Mouse (Mus musculus) gonadal fat pad, adult 2 months (tissue): ENCODE results near the gene Tcf15. TPM values are rescaled to one million over a fixed set of nuclear protein-coding genes. Genes with fewer than 3 reads are reported as not detected.

Experiments
- DNase-seq: peaks from one replicate; pipeline ENCODE4 v3.0.0-alpha.2; 2012; ENCODE audit warnings: low read depth
- polyA plus RNA-seq: library from polyadenylated mRNA; depleted of rRNA; stranded (reverse); fragments of >200 nt; gene quantifications from 2 replicates; pipeline ENCODE4 v1.2.3, GENCODE M21; 2012; rRNA removed

Tcf15 gene
- polyA plus RNA-seq, 1 experiment: 23.0 TPM

GRCm38 (mm10) chr2:152169377-152169776, 26.0 kb downstream of the Tcf15 start:
- DNase-seq: no peak

DNA sequence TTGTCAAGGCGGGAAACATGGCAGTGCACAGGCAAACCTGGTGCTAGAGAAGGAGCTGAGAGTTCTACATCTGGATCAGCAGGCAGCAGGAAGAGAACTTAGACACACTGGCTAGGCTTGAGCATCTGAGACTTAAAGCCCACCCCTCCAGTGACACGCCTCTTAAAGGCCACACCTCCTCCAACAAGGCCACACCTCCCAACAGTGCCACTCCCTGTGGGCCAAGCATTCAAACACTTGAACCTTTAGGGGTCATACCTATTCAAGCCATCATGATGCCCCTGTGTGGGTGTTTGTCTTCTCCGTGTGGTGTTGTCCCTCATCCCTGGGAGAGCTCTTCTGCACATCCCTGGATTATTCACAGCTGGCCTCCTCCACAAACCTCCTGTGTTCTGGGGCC, 31.5 kb downstream of the Tcf15 start:
- DNase-seq: no peak

- no peak for DNase-seq
Observed at GRCm38 (mm10) chr2:152176659-152177058, 33.3 kb downstream of the Tcf15 start.

DNA sequence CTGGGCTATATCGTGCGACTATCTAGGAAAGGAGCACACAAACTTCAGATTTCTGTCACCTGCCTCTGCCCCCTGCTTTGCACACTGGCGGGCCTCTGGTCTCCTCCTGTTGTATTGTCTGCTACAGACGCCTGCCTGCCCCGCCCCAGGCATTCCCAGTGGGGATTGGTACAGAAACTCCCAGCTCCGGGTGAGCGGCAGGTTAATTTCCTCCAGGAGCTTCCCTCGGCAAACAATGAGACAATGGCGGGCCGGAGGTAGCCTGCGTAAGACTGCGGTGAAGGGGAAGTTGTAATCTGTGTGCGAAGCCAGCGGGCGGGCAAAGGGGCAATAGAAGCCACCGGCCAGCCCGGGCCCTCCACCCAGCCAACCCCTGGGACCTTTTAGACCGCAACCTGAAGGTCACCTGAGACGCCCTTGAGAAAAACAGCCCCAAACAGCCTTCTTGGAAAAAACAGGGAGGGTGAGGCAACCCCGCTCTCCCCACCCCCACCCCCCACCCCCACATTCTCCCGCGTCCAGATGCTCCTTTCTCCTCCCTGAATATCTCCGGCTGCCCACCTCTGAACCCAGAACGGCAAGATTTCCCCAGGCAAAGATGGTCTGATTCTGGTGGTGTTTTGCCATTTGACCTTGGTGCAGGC, 33.9 kb downstream of the Tcf15 start:
- DNase-seq: no peak

DNA sequence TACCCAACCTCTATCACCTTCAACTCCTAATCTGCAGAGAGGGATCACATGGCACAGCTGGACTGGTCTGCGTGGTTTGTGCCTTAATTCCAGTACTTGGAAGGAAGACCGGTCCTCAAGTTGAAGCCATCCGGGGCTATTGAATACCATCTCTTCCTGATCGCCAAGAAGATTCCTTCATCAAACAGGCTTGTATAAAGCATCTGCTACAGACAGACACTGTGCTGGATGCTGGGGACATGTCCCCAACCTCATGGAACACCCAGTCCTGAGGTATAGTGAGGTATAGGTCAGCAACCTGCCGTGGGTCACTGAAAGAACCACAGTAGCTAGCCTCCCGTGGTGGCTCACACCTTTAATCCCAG, 34.4 kb downstream of the Tcf15 start:
- no peak for DNase-seq

GRCm38 (mm10) chr2:152178345-152178744, 35.0 kb downstream of the Tcf15 start:
- no peak for DNase-seq

GRCm38 (mm10) chr2:152179301-152179700, 35.9 kb downstream of the Tcf15 start:
- DNase-seq: no peak

GRCm38 (mm10) chr2:152180323-152180722, 37.0 kb downstream of the Tcf15 start:
- DNase-seq: no peak

DNA sequence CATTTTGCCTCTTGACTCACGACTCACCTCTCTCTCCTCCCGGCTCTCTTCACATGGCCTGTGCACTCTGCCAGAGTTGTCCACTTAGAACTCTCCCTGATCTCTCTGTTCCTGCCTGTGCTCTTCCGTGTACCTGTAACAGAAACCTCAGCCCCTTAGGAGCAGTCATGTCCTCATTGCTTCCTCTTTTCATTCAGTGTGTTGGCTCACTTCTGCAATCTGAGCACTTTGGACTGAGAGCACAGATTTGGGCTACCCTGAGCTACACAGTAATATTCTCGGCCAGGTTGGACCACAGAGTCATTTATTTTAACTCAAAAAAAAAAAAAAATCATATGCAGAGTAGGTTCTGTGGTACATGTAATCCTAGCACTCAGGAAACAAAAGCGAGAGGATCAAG, 43.8 kb downstream of the Tcf15 start:
- DNase-seq: no peak

- DNase-seq: no peak
Observed at GRCm38 (mm10) chr2:152189213-152189612, 45.9 kb downstream of the Tcf15 start.

GRCm38 (mm10) chr2:152189640-152190039, 46.3 kb downstream of the Tcf15 start:
- no peak for DNase-seq

- no peak for DNase-seq
Observed at GRCm38 (mm10) chr2:152190161-152190560, 46.8 kb downstream of the Tcf15 start.

DNA sequence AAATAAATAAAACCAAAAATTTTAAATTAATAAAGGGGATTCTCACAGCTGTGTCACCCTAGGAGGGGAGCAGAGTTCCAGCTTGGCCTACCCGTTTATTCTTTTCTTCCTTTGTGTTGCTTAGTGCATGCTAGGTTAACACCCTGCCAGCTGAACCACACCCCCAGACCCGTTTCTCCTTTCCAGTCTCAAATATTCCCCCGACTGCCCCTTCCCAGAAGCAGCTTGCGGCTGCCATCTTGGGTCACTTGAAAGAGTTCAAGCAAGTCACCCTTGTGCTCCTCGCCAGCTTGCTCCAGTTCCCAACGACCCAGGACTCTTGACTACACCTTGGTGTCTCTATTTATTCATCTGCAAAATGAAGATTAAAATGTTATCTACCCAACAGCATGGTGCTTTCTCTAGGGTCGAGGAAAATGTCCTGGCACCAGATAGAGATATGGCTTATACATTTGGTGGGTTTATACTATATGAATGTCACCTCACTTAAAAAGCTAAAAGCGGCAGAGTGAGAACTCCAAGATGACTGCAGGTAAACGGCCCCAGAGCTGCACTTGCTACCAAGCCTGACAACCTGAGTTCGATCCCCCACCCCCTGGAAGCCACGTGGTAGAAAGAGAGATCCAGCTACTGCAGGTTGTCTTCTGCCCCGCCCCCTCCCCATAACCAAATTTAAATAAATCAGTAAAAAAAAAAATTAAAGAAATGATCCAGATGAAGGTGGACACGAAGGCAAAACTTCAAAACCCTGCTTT, 49.4 kb downstream of the Tcf15 start:
- DNase-seq: no peak

GRCm38 (mm10) chr2:152193346-152193710, 50.0 kb downstream of the Tcf15 start:
- no peak for DNase-seq

DNA sequence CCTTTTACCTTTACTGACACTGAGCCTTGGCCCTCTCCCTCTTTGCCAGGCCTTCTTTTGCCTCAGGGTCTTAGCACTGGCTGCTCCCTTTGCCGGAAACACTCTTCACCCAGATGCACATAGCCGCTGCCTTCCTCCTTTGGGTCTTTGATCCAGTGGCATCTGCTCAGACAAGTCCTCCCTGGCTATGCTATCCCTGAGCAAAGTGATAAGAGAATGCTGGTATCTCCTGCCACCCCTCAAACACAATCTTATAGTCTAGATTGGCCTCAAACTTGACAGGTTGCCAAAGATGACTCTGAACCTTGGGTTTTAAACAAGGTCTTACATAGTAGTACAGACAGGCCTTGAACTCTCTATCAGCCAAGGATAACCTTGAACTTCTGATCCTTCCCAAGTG, 51.2 kb downstream of the Tcf15 start:
- no peak for DNase-seq

- no peak for DNase-seq
Observed at GRCm38 (mm10) chr2:152196896-152197295, 53.5 kb downstream of the Tcf15 start.

GRCm38 (mm10) chr2:152197301-152197712, 53.9 kb downstream of the Tcf15 start:
- no peak for DNase-seq

Other genes with a start within 250 kb of the Tcf15 start
- gene Angpt4, start 232.4 kb upstream of the Tcf15 start, polyA plus RNA-seq: 21.6 and 24.2 TPM in 2 replicates
- gene Fam110a, start 163.3 kb upstream of the Tcf15 start, polyA plus RNA-seq: 13.0 and 19.5 TPM in 2 replicates
- 24.2 and 29.8 TPM in 2 replicates for gene Slc52a3, start 147.1 kb upstream of the Tcf15 start, polyA plus RNA-seq
- gene Scrt2, start 62.0 kb upstream of the Tcf15 start, polyA plus RNA-seq: 0.70 and 0.82 TPM in 2 replicates
- gene Srxn1, start 38.0 kb upstream of the Tcf15 start, polyA plus RNA-seq: 109 and 124 TPM in 2 replicates
- gene Csnk2a1, start 83.3 kb downstream of the Tcf15 start, polyA plus RNA-seq: 26.7 and 29.6 TPM in 2 replicates
- 82.0 and 93.5 TPM in 2 replicates for gene Tbc1d20, start 150.3 kb downstream of the Tcf15 start, polyA plus RNA-seq
- 140 and 169 TPM in 2 replicates for gene Rbck1, start 189.1 kb downstream of the Tcf15 start, polyA plus RNA-seq
- 3.6 and 4.3 TPM in 2 replicates for gene Trib3, start 200.5 kb downstream of the Tcf15 start, polyA plus RNA-seq
- 0.07 and 0.08 TPM in 2 replicates for gene Nrsn2, start 233.1 kb downstream of the Tcf15 start, polyA plus RNA-seq